Mouse (Mus musculus) spleen, adult 2 months (tissue): ENCODE measurements around the gene Mfn1. TPM values are rescaled to one million over a fixed set of nuclear protein-coding genes. Genes with fewer than 3 reads are reported as not detected.

Experiments
- DNase-seq, 2 experiments: peaks; one replicate each; pipeline versions ENCODE4 v3.0.0 to v3.0.0-alpha.2; 2012 to 2021; ENCODE audit warnings: low spot score in 2 of 2, low read depth in 1 of 2
- H3K27ac ChIP-seq: fragments of 200-500 bp; 2 replicates; pipeline ENCODE4 v1.5.1; 2012; ENCODE audit warnings: low read length, inconsistent platforms; ENCODE audit not compliant: insufficient read depth
- H3K27me3 ChIP-seq: fragments of 200-500 bp; 2 replicates; pipeline ENCODE4 v1.6.1; 2012; ENCODE audit warnings: mild to moderate bottlenecking, moderate library complexity, low read length, inconsistent platforms; ENCODE audit not compliant: control insufficient read depth, insufficient read depth
- H3K36me3 ChIP-seq: fragments of 200-500 bp; 2 replicates; pipeline ENCODE4 v1.6.1; 2012; ENCODE audit warnings: mild to moderate bottlenecking, low read length, inconsistent platforms; ENCODE audit not compliant: control insufficient read depth, insufficient read depth
- H3K4me1 ChIP-seq: fragments of 200-500 bp; 2 replicates; pipeline ENCODE4 v1.6.1; 2011; ENCODE audit warnings: inconsistent platforms; ENCODE audit not compliant: control insufficient read depth, insufficient read depth, insufficient read length
- H3K4me3 ChIP-seq: fragments of 200-500 bp; 2 replicates; pipeline ENCODE4 v1.5.1; 2011; ENCODE audit warnings: mild to moderate bottlenecking, inconsistent platforms; ENCODE audit not compliant: insufficient read depth, insufficient read length; ENCODE audit errors: extremely low read depth
- CTCF ChIP-seq: fragments of 200-500 bp; IDR thresholded peaks from 2 replicates; pipeline ENCODE4 v1.5.1; 2011; ENCODE audit warnings: mild to moderate bottlenecking, inconsistent platforms; ENCODE audit not compliant: insufficient read depth, insufficient read length, insufficient replicate concordance; ENCODE audit errors: extremely low read depth
- POLR2A ChIP-seq: fragments of 200-500 bp; IDR thresholded peaks from 2 replicates; pipeline ENCODE4 v1.6.1; 2011; ENCODE audit warnings: low read depth, low read length, inconsistent platforms
- WGBS: fragments of 180-500 bp; shearing (Covaris S2); methylation state at CpG from one replicate; pipeline ENCODE4 v1.1.7; 2018; 5-methylcytosine and 5-hydroxymethylcytosine counted together
- polyA plus RNA-seq: library from polyadenylated mRNA; depleted of rRNA; stranded (reverse); fragments of >200 nt; gene quantifications from 2 replicates; pipeline ENCODE4 v1.2.3, GENCODE M21; 2012

Mfn1 gene
- polyA plus RNA-seq, 1 experiment = 3.4 TPM

DNA sequence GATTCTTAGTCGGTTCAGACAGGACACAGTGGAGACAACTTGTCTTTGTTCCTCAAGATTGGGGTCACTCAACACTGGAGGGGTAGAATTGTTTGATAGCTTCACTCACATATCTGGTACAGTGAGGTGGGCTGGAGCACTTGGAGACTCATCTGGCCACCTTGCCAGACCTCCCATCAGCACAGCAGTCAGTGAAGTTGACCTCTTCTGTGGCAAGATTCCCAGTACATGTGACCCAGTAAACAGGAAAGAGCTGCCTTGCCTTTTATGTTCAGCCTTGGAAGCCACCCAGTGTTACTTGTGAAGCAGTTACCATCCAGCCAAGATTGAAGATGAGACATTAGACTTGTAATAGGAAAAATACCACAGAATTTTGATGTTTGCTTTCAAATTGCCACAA lies 8.3 kb downstream of the Mfn1 start:
- no peak overlapping the region for H3K4me3 ChIP-seq
- H3K4me1 ChIP-seq = no peaks in the 10 kb centered on the region
- no peaks in the 10 kb centered on the region for H3K27me3 ChIP-seq
- TF ChIP-seq POLR2A (no peak), CTCF (no peak)
- DNase-seq = no peak
- WGBS = 86% methylated on average over 1 of the region's 1 CpGs
- H3K27ac ChIP-seq = no peak overlapping the region
- H3K36me3 ChIP-seq = peaks cover 7% of the 10 kb centered on the region

GRCm38 (mm10) chr3:32538091-32538490 lies 8.8 kb downstream of the Mfn1 start:
- peaks cover 7% of the 10 kb centered on the region for H3K36me3 ChIP-seq
- H3K27ac ChIP-seq = no peak overlapping the region
- no peak for TF ChIP-seq POLR2A
- no peak for TF ChIP-seq CTCF
- H3K4me3 ChIP-seq = no peak overlapping the region
- H3K4me1 ChIP-seq = no peaks in the 10 kb centered on the region
- no peaks in the 10 kb centered on the region for H3K27me3 ChIP-seq
- 96% methylated on average over 5 of the region's 5 CpGs for WGBS
- DNase-seq = no peak

- TF ChIP-seq POLR2A (no peak), CTCF (no peak)
- no peak overlapping the region for H3K4me3 ChIP-seq
- 100% methylated on average over 1 of the region's 1 CpGs for WGBS
- no peak overlapping the region for H3K27ac ChIP-seq
- peaks cover 14% of the 10 kb centered on the region for H3K36me3 ChIP-seq
- no peaks in the 10 kb centered on the region for H3K27me3 ChIP-seq
- no peaks in the 10 kb centered on the region for H3K4me1 ChIP-seq
- DNase-seq = peak in 1 of 2 experiments; percentile 7
Measured at GRCm38 (mm10) chr3:32553061-32553460, 23.8 kb downstream of the Mfn1 start.

DNA sequence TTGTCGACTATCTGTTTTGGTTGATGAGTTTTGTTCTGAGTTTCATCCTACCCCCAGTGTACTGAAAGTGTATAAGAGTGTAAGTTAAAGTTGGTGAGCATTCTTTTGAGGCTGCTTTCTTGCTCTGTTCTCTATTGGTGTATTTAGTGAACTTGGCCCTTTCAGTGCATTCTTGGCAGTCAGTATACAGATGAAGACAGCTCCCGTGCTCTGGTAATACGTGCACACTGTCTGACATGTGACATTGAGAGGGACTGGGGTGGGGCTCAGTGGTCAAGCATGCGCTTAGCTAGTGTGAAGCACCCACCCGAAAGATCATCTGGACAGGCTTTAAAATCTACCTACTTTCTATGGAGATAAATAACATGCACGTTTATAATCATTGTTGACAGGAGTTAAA lies 34.1 kb downstream of the Mfn1 start:
- WGBS = 92% methylated on average over 6 of the region's 6 CpGs

GRCm38 (mm10) chr3:32573086-32573485 lies 43.8 kb downstream of the Mfn1 start:
- WGBS = 89% methylated on average over 2 of the region's 2 CpGs
- no peak overlapping the region for H3K4me3 ChIP-seq
- H3K4me1 ChIP-seq = no peaks in the 10 kb centered on the region
- H3K36me3 ChIP-seq = peaks cover 17% of the 10 kb centered on the region
- no peaks in the 10 kb centered on the region for H3K27me3 ChIP-seq
- no peak for TF ChIP-seq CTCF
- TF ChIP-seq POLR2A = no peak
- no peak overlapping the region for H3K27ac ChIP-seq
- no peak for DNase-seq

More for the DNA sequence above, 34.1 kb downstream of the Mfn1 start:
- Histone ChIP-seq H3K36me3 (peaks cover 16% of the 10 kb centered on the region), H3K27ac (no peak overlapping the region), H3K4me3 (no peak overlapping the region), H3K4me1 (no peaks in the 10 kb centered on the region), H3K27me3 (no peaks in the 10 kb centered on the region)
- DNase-seq = no peak
- no peak for TF ChIP-seq CTCF
- no peak for TF ChIP-seq POLR2A

DNA sequence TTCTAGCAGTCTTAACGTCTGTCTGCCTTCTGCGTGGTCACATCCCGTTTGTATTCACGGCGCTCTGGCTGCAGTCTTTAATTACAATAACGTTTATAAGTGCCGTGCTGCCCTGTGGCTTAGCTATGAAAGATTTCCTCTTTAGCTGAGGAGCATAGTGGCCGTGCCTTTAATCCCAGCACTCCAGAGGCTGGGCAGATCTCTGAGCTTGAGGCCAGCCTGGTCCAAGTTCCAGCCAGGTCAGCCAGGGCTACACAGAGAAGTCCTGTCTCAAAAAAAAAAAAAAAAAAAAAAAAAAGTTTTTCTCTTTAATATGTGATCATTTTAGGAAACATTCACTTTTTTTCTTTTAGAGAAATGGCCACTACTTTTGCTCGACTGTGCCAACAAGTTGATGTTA lies 44.6 kb downstream of the Mfn1 start:
- Histone ChIP-seq H3K4me1 (no peaks in the 10 kb centered on the region), H3K4me3 (no peak overlapping the region), H3K27me3 (no peaks in the 10 kb centered on the region), H3K36me3 (peaks cover 16% of the 10 kb centered on the region), H3K27ac (no peak overlapping the region)
- 91% methylated on average over 9 of the region's 9 CpGs for WGBS
- no peak for TF ChIP-seq POLR2A
- TF ChIP-seq CTCF = no peak
- no peak for DNase-seq

GRCm38 (mm10) chr3:32575151-32575550 lies 45.9 kb downstream of the Mfn1 start:
- Histone ChIP-seq H3K4me1 (no peaks in the 10 kb centered on the region), H3K27ac (no peak overlapping the region), H3K27me3 (no peaks in the 10 kb centered on the region), H3K36me3 (peaks cover 9% of the 10 kb centered on the region), H3K4me3 (no peak overlapping the region)
- TF ChIP-seq POLR2A = no peak
- TF ChIP-seq CTCF = no peak
- no peak for DNase-seq
- WGBS = 95% methylated on average over 3 of the region's 3 CpGs

DNA sequence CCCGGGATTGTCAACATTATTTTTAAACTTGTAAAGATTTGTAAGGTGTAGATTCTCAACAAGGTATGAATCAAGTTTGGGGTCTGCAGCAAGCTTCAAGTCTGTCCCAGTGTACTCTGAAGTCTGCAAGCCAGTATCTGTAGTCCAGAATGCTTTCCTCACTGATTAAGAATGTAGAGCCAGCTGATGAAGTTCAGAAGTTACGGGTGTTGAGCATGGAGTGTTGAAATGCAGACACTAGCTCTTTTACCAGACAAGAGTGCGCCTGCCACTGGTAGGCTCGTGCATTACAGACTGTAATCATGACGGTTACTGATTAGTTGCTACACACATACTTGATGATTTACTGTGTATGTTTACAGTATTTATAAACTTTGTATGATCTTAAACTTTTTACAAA lies 49.5 kb downstream of the Mfn1 start:
- Histone ChIP-seq H3K27me3 (no peaks in the 10 kb centered on the region), H3K27ac (no peak overlapping the region), H3K36me3 (peaks cover 6% of the 10 kb centered on the region), H3K4me1 (no peaks in the 10 kb centered on the region), H3K4me3 (no peak overlapping the region)
- TF ChIP-seq POLR2A (no peak), CTCF (no peak)
- WGBS = 90% methylated on average over 5 of the region's 5 CpGs
- DNase-seq = no peak
